Mouse (Mus musculus): ENCODE data around the gene Arpc2. TPM values are rescaled to one million over a fixed set of nuclear protein-coding genes. Genes with fewer than 3 reads are reported as not detected.

Arpc2 gene
- total RNA-seq, 1 experiment from 2014 or later = 345 TPM

DNA sequence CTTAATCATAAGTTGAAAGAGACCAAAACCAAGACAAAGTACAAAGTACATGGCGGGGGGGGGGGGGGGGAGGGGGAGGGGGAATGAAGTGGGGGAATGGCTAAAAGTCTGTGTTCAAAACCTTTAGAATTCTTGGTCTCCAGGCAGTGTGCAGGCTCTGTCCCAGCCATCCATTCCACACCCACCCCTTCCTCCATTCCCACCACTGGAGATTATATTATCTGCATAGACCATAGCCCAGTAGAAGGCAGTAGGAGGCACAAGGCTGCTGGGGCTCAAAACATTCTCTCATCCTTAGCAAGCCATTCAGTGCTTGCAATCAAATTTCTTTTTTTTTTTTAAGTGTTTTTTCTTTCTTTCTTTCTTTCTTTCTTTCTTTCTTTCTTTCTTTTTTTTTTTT lies 4.9 kb upstream of the Arpc2 start:
- ATAC-seq (replicated peaks in 1 of 2; ENCODE audit: insufficient read depth in 1 of 2, low FRiP score in 2 of 2, low TSS enrichment in 1 of 2, low read depth in 1 of 2, poor library complexity in 2 of 2, severe bottlenecking in 2 of 2) = no peak

GRCm38 (mm10) chr1:74236590-74237317 lies 870 bp downstream of the Arpc2 start:
- ATAC-seq (replicated peaks in 1 of 2; ENCODE audit: insufficient read depth in 1 of 2, low FRiP score in 2 of 2, low TSS enrichment in 1 of 2, low read depth in 1 of 2, poor library complexity in 2 of 2, severe bottlenecking in 2 of 2) = peak; percentile 14 to 38; a peak in 3 of 4 replicates

- peak in 1 of 2 experiments; percentile 27; a peak in 1 of 4 replicates for ATAC-seq (replicated peaks in 1 of 2; ENCODE audit: insufficient read depth in 1 of 2, low FRiP score in 2 of 2, low TSS enrichment in 1 of 2, low read depth in 1 of 2, poor library complexity in 2 of 2, severe bottlenecking in 2 of 2)
These were observed 1.8 kb downstream of the Arpc2 start for GRCm38 (mm10) chr1:74237671-74238070.

DNA sequence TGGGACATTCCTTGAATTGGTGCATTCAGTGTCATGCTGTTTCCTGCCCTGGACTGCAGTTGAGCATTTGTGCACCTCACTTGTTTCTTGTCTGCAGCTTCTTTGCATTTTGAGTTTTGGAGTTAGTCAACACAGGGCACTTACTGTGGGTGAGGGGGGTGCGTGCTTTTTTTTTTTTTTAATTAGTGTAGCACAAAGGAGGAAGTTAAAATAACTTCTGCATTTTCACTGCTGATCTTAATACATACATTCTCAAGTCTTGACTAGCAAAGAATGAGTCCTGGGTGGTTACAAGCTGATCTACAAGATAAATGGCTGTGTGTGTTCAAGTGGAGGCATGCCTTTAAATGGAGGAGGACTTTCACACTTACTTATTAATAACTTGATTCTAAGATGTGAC lies 2.3 kb downstream of the Arpc2 start:
- peak; percentile 37 to 67 for ATAC-seq (replicated peaks in 1 of 2; ENCODE audit: insufficient read depth in 1 of 2, low FRiP score in 2 of 2, low TSS enrichment in 1 of 2, low read depth in 1 of 2, poor library complexity in 2 of 2, severe bottlenecking in 2 of 2)

DNA sequence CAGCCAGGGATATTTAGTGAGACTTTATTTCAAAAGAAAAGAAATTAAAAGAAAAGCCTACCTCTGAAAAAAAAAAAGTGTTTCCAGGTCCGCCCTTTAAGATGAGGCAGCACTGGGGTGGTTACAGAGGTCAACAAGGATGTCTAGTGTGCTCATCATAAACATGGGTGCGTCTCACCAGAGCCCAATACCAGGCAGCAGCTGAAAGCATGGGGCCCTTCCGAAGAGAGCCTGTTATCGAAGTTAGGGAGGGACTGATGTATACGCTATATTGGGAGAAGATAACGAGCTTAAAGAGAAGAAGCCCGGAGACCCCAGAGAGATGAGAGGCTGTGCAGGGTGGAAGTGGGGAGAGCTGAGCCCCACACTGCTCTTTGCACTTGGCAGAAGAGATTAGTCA lies 3.3 kb downstream of the Arpc2 start:
- no peak for ATAC-seq (replicated peaks in 1 of 2; ENCODE audit: insufficient read depth in 1 of 2, low FRiP score in 2 of 2, low TSS enrichment in 1 of 2, low read depth in 1 of 2, poor library complexity in 2 of 2, severe bottlenecking in 2 of 2)

DNA sequence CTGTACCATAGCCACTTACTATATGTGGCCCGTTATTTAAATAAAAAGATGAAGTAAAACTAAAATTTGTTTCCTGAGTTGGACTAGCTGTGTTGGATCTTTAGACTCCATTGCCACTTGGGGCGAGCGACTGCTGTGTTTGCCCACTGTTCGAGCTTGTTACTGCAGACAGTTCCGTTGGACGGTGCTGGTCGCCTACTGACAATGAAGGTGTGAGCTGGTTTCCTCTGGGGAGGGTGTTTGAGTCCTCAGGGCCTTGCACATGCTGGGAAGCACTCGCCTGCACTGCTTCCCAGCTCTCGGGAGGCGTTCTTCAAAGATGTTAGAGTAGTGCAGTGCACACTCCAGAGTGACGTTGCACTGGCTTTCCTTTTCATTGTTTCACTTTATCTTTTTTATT lies 3.7 kb downstream of the Arpc2 start:
- no peak for ATAC-seq (replicated peaks in 1 of 2; ENCODE audit: insufficient read depth in 1 of 2, low FRiP score in 2 of 2, low TSS enrichment in 1 of 2, low read depth in 1 of 2, poor library complexity in 2 of 2, severe bottlenecking in 2 of 2)

DNA sequence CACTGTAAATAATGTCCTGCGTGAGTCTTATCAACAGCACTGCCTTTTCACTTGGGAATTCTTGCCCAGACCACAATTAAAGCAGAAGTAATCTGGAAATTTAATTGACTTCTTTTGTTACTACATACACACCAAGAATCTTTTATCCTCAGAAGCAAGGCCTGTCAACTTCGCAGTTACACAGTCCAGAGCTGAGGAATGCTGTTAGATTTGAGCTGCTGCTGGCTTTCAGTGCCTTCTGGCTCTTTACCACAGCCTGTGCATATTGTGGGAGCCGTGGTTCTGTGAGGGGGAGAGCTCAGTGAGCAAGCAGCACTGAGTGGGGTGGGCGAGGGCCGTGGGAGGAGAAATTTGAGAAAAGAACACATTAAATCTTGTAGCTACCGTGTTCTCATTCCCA lies 4.4 kb downstream of the Arpc2 start:
- ATAC-seq (replicated peaks in 1 of 2; ENCODE audit: insufficient read depth in 1 of 2, low FRiP score in 2 of 2, low TSS enrichment in 1 of 2, low read depth in 1 of 2, poor library complexity in 2 of 2, severe bottlenecking in 2 of 2) = no peak

GRCm38 (mm10) chr1:74240832-74241231 lies 4.9 kb downstream of the Arpc2 start:
- no peak for ATAC-seq (replicated peaks in 1 of 2; ENCODE audit: insufficient read depth in 1 of 2, low FRiP score in 2 of 2, low TSS enrichment in 1 of 2, low read depth in 1 of 2, poor library complexity in 2 of 2, severe bottlenecking in 2 of 2)

- no peak for ATAC-seq (replicated peaks in 1 of 2; ENCODE audit: insufficient read depth in 1 of 2, low FRiP score in 2 of 2, low TSS enrichment in 1 of 2, low read depth in 1 of 2, poor library complexity in 2 of 2, severe bottlenecking in 2 of 2)
These were observed 9.6 kb downstream of the Arpc2 start for GRCm38 (mm10) chr1:74245525-74245924.

- ATAC-seq (replicated peaks in 1 of 2; ENCODE audit: insufficient read depth in 1 of 2, low FRiP score in 2 of 2, low TSS enrichment in 1 of 2, low read depth in 1 of 2, poor library complexity in 2 of 2, severe bottlenecking in 2 of 2) = peak; percentile 97
These were observed 12.9 kb downstream of the Arpc2 start for GRCm38 (mm10) chr1:74248799-74249198.

DNA sequence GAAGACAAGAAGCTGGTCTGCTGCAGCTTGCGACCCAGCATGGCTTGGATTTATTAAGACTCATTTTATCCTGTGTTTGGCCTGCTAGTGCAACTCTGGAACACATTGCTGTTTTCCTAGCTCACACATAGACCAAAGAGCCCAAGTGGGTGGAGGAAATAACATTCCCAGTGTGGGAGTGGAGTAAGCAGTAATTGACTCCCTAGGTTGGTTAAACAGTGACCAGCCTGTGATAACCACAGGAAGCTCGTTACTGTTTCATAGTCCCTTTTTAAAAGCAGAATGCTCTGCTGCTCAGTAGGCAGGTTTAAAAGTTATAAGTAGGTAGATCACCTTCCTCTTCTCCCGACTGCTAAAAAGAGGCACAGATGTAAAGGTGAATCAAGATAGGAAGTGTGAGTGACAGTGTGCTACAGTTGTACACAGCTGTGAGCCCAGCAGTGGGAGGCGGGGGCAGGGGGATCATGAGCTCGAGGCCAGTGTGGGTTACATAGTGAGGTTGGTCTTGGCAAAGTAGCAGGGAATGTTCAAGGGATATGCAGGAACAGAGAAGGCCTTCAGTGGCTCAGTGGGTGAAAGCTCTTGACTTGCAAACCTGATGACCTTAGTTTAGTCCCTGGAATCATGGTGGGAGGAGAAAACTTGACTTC lies 13.6 kb downstream of the Arpc2 start:
- ATAC-seq (replicated peaks in 1 of 2; ENCODE audit: insufficient read depth in 1 of 2, low FRiP score in 2 of 2, low TSS enrichment in 1 of 2, low read depth in 1 of 2, poor library complexity in 2 of 2, severe bottlenecking in 2 of 2) = no peak

GRCm38 (mm10) chr1:74250096-74250495 lies 14.2 kb downstream of the Arpc2 start:
- peak in 1 of 2 experiments; percentile 33; a peak in 1 of 4 replicates for ATAC-seq (replicated peaks in 1 of 2; ENCODE audit: insufficient read depth in 1 of 2, low FRiP score in 2 of 2, low TSS enrichment in 1 of 2, low read depth in 1 of 2, poor library complexity in 2 of 2, severe bottlenecking in 2 of 2)

GRCm38 (mm10) chr1:74255704-74256345 lies 19.9 kb downstream of the Arpc2 start:
- no peak for ATAC-seq (replicated peaks in 1 of 2; ENCODE audit: insufficient read depth in 1 of 2, low FRiP score in 2 of 2, low TSS enrichment in 1 of 2, low read depth in 1 of 2, poor library complexity in 2 of 2, severe bottlenecking in 2 of 2)

DNA sequence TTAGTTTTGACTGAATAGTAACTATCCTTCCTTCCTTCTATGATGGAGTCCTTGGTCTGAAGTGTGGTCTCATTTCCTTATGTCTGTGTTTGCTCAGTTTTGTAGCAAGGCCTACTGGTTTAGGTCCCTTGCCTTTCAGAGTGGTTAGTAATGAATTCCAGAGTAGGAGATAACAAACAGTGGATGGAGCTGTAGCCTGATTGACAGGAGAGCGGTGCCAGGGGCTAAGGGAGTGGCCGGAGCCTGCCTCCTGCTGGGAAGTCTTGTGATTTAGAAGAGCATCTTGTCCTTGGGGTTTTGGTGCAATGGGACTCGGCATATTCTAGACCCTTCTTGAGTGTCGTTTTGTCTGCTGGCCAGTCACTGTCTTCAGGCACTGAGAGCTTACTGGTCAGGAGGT lies 20.9 kb downstream of the Arpc2 start:
- ATAC-seq (replicated peaks in 1 of 2; ENCODE audit: insufficient read depth in 1 of 2, low FRiP score in 2 of 2, low TSS enrichment in 1 of 2, low read depth in 1 of 2, poor library complexity in 2 of 2, severe bottlenecking in 2 of 2) = no peak

- peak; percentile 19 to 58; a peak in 2 of 4 replicates for ATAC-seq (replicated peaks in 1 of 2; ENCODE audit: insufficient read depth in 1 of 2, low FRiP score in 2 of 2, low TSS enrichment in 1 of 2, low read depth in 1 of 2, poor library complexity in 2 of 2, severe bottlenecking in 2 of 2)
These were observed 26.6 kb downstream of the Arpc2 start for GRCm38 (mm10) chr1:74262510-74262909.

GRCm38 (mm10) chr1:74268750-74269149 lies 32.9 kb downstream of the Arpc2 start:
- no peak for ATAC-seq (replicated peaks in 1 of 2; ENCODE audit: insufficient read depth in 1 of 2, low FRiP score in 2 of 2, low TSS enrichment in 1 of 2, low read depth in 1 of 2, poor library complexity in 2 of 2, severe bottlenecking in 2 of 2)

DNA sequence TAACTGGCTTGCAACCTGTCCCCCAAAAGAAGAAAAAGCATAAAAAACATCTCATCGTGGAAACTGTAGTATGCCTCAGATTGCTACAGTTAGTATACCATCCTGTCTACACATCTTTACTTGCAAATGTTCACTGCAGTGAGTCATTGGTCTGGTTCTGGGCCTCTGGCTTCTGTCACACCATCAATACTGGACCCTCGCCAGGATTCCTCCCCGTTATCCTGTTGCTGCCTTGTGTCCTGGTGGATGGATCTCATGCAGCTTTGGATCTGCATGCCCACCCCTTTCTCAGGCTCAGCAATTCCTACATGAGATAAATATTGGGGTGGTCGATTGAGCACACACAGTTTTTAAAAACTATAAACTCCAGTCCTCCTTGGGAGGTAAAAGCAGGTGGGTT lies 35.8 kb downstream of the Arpc2 start:
- no peak for ATAC-seq (replicated peaks in 1 of 2; ENCODE audit: insufficient read depth in 1 of 2, low FRiP score in 2 of 2, low TSS enrichment in 1 of 2, low read depth in 1 of 2, poor library complexity in 2 of 2, severe bottlenecking in 2 of 2)

GRCm38 (mm10) chr1:74275015-74275414 lies 39.1 kb downstream of the Arpc2 start:
- ATAC-seq (replicated peaks in 1 of 2; ENCODE audit: insufficient read depth in 1 of 2, low FRiP score in 2 of 2, low TSS enrichment in 1 of 2, low read depth in 1 of 2, poor library complexity in 2 of 2, severe bottlenecking in 2 of 2) = no peak
